Mouse (Mus musculus): ENCODE results near the gene Nmrk2.

GRCm38 (mm10) chr10:81200141-81200540 is 1.7 kb downstream of the Nmrk2 start:
- no peak for TF ChIP-seq CTCF (conservative IDR thresholded peaks at IDR 0.05; ENCODE audit: low read length)
- no peak for TF ChIP-seq NANOG (IDR thresholded peaks at IDR 0.05; ENCODE audit: borderline replicate concordance, low read length)
- TF ChIP-seq POU5F1 (IDR thresholded peaks at IDR 0.05; ENCODE audit: borderline replicate concordance, low read length), result no peak

Data from E14TG2a.4 (cell line).